Mouse (Mus musculus): ENCODE results near the gene Slmap.

Gene Slmap

GRCm38 (mm10) chr14:26476391-26476790, 58.3 kb downstream of the Slmap start:
- DNase-seq (ENCODE audit: low read depth): no peak

GRCm38 (mm10) chr14:26467974-26468373, 66.8 kb downstream of the Slmap start:
- no peak for DNase-seq (ENCODE audit: low read depth)

GRCm38 (mm10) chr14:26466544-26467125, 68.1 kb downstream of the Slmap start:
- DNase-seq (ENCODE audit: low read depth): no peak

GRCm38 (mm10) chr14:26465898-26466297, 68.8 kb downstream of the Slmap start:
- DNase-seq (ENCODE audit: low read depth): no peak

- DNase-seq (ENCODE audit: low read depth): peak; percentile 32
Measured at GRCm38 (mm10) chr14:26459516-26459915, 75.2 kb downstream of the Slmap start.

- no peak for DNase-seq (ENCODE audit: low read depth)
Measured at GRCm38 (mm10) chr14:26454851-26455250, 79.9 kb downstream of the Slmap start.

GRCm38 (mm10) chr14:26450036-26450800, 84.5 kb downstream of the Slmap start:
- no peak for DNase-seq (ENCODE audit: low read depth)

- no peak for DNase-seq (ENCODE audit: low read depth)
Measured at GRCm38 (mm10) chr14:26448581-26448980, 86.2 kb downstream of the Slmap start.

- DNase-seq (ENCODE audit: low read depth): no peak
Measured at GRCm38 (mm10) chr14:26447223-26447622, 87.5 kb downstream of the Slmap start.

GRCm38 (mm10) chr14:26446538-26446937, 88.2 kb downstream of the Slmap start:
- no peak for DNase-seq (ENCODE audit: low read depth)

- DNase-seq (ENCODE audit: low read depth): no peak
Measured at GRCm38 (mm10) chr14:26442534-26442933, 92.2 kb downstream of the Slmap start.

- DNase-seq (ENCODE audit: low read depth): no peak
Measured at GRCm38 (mm10) chr14:26441041-26441812, 93.5 kb downstream of the Slmap start.

- no peak for DNase-seq (ENCODE audit: low read depth)
Measured at GRCm38 (mm10) chr14:26439996-26440395, 94.7 kb downstream of the Slmap start.

- no peak for DNase-seq (ENCODE audit: low read depth)
Measured at GRCm38 (mm10) chr14:26437771-26438170, 97.0 kb downstream of the Slmap start.

- DNase-seq (ENCODE audit: low read depth): no peak
Measured at GRCm38 (mm10) chr14:26436304-26436703, 98.4 kb downstream of the Slmap start.

GRCm38 (mm10) chr14:26432320-26432719, 102.4 kb downstream of the Slmap start:
- no peak for DNase-seq (ENCODE audit: low read depth)

GRCm38 (mm10) chr14:26431919-26432318, 102.8 kb downstream of the Slmap start:
- no peak for DNase-seq (ENCODE audit: low read depth)

- no peak for DNase-seq (ENCODE audit: low read depth)
Measured at GRCm38 (mm10) chr14:26420231-26420630, 114.5 kb downstream of the Slmap start.

- no peak for DNase-seq (ENCODE audit: low read depth)
Measured at GRCm38 (mm10) chr14:26417956-26418355, 116.8 kb downstream of the Slmap start.

GRCm38 (mm10) chr14:26417088-26417487, 117.6 kb downstream of the Slmap start:
- DNase-seq (ENCODE audit: low read depth): no peak

GRCm38 (mm10) chr14:26413581-26413980, 121.2 kb downstream of the Slmap start:
- DNase-seq (ENCODE audit: low read depth): no peak

GRCm38 (mm10) chr14:26406746-26407145, 128.0 kb downstream of the Slmap start:
- no peak for DNase-seq (ENCODE audit: low read depth)

All from induced T-regulatory cell, adult 2 months (primary cell).